Mouse (Mus musculus) stomach, postnatal 0 days (tissue): ENCODE data around the gene Zc3hc1. TPM values are rescaled to one million over a fixed set of nuclear protein-coding genes. Genes with fewer than 3 reads are reported as not detected.

Experiments used
- ATAC-seq: fragments of 200-750 bp; cut with Nextera tagmentation; 2 replicates; pipeline ENCODE4 v1.8.0; 2017; ENCODE audit not compliant: low FRiP score, low TSS enrichment
- DNase-seq: peaks from one replicate; pipeline ENCODE4 v3.0.0-alpha.2; 2016; ENCODE audit warnings: low spot score
- H3K27ac ChIP-seq: fragments of 300-500 bp; sonication (generic); replicated peaks from 2 replicates; pipeline ENCODE4 v1.5.1; 2014; ENCODE audit warnings: mild to moderate bottlenecking, control low read depth
- H3K27me3 ChIP-seq: fragments of 300-500 bp; sonication (generic); 2 replicates; pipeline ENCODE4 v1.6.1; 2014; ENCODE audit warnings: low read length; ENCODE audit not compliant: control insufficient read depth, insufficient read depth
- H3K36me3 ChIP-seq: fragments of 300-500 bp; sonication (generic); 2 replicates; pipeline ENCODE4 v1.6.1; 2014; ENCODE audit warnings: low read length, mixed read lengths; ENCODE audit not compliant: control insufficient read depth, insufficient read depth
- H3K4me1 ChIP-seq: fragments of 300-500 bp; sonication (generic); replicated peaks from 2 replicates; pipeline ENCODE4 v1.6.1; 2014; ENCODE audit warnings: antibody characterized with exemption; ENCODE audit not compliant: control insufficient read depth, insufficient read depth
- H3K4me2 ChIP-seq: fragments of 300-500 bp; sonication (generic); replicated peaks from 2 replicates; pipeline ENCODE4 v1.6.1; 2014; ENCODE audit warnings: low read depth, mild to moderate bottlenecking, control low read depth, moderate library complexity
- H3K4me3 ChIP-seq: fragments of 300-500 bp; sonication (generic); 2 replicates; pipeline ENCODE4 v1.5.1; 2014; ENCODE audit warnings: low read depth, low read length, control low read depth
- H3K9ac ChIP-seq: fragments of 300-500 bp; sonication (generic); 2 replicates; pipeline ENCODE4 v1.6.1; 2014; ENCODE audit warnings: mild to moderate bottlenecking, low read length, control low read depth, mixed read lengths
- H3K9me3 ChIP-seq: fragments of 300-500 bp; sonication (generic); 2 replicates; pipeline ENCODE4 v1.6.1; 2016; ENCODE audit warnings: low read length; ENCODE audit not compliant: control insufficient read depth
- CTCF ChIP-seq: IDR thresholded peaks from 2 replicates; pipeline ENCODE4 v1.5.1; 2016; ENCODE audit warnings: antibody characterized with exemption, low read depth, mild to moderate bottlenecking, moderate library complexity
- EP300 ChIP-seq: optimal IDR thresholded peaks from 2 replicates; pipeline ENCODE3; 2016; ENCODE audit warnings: antibody characterized with exemption
- WGBS: fragments of 180-500 bp; shearing (Covaris S2); extraction: QIAGEN DNeasy Blood & Tissue Kit; methylation state at CpG from one replicate; pipeline ENCODE4 v1.1.7; 2014; 5-methylcytosine and 5-hydroxymethylcytosine counted together
- polyA plus RNA-seq: library from polyadenylated mRNA; unstranded; fragments of >200 nt; fragmentation: Nextera tagmentation; extraction: Ambion mirVana; gene quantifications from 2 replicates; pipeline ENCODE4 v1.2.1, GENCODE M21; 2015

The Zc3hc1 gene
- polyA plus RNA-seq, 1 experiment from 2014 or later: 16.4 TPM

GRCm38 (mm10) chr6:30416801-30417200 is 26.0 kb upstream of the Zc3hc1 start:
- no peak overlapping the region for H3K9ac ChIP-seq
- no peak overlapping the region for H3K4me2 ChIP-seq
- H3K9me3 ChIP-seq: no peaks in the 10 kb centered on the region
- DNase-seq (no peak), ATAC-seq (no peak)
- WGBS: 82% methylated on average over 7 of the region's 7 CpGs
- H3K4me1 ChIP-seq: no peaks in the 10 kb centered on the region
- H3K27me3 ChIP-seq: no peaks in the 10 kb centered on the region
- H3K36me3 ChIP-seq: no peaks in the 10 kb centered on the region; the same call in 1 of the 2 replicates
- TF ChIP-seq CTCF: no peak
- no peak for TF ChIP-seq EP300
- H3K4me3 ChIP-seq: no peak overlapping the region
- no peak overlapping the region for H3K27ac ChIP-seq

DNA sequence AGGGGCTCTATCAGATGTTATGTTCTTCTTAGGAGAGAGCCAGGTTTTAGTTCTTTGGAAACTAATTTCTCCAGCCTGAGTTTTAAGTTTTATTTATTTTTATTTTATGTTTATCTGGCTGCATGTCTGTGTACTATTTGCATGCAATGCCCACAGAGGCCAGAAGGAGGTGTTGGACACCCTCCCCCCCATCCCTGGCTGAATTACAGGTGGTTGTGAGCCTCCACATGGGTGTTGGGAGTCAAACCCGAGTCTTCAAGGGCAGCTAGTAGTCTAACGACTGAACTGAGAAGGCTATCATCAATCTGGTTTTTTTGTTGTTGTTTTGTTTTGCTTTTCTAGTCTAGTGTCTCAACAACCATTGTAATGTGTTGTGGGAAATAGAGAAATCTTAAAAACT is 25.3 kb upstream of the Zc3hc1 start:
- Histone ChIP-seq H3K4me2 (no peak overlapping the region), H3K27ac (no peak overlapping the region), H3K9ac (no peak overlapping the region), H3K4me1 (no peaks in the 10 kb centered on the region), H3K9me3 (no peaks in the 10 kb centered on the region), H3K4me3 (no peak overlapping the region), H3K36me3 (no peaks in the 10 kb centered on the region), H3K27me3 (no peaks in the 10 kb centered on the region)
- ATAC-seq (no peak), DNase-seq (no peak)
- TF ChIP-seq EP300: no peak
- TF ChIP-seq CTCF: peak; percentile 32
- WGBS: 86% methylated on average over 2 of the region's 2 CpGs

- DNase-seq (no peak), ATAC-seq (no peak)
- 67% methylated on average over 4 of the region's 4 CpGs for WGBS
- H3K4me1 ChIP-seq: no peaks in the 10 kb centered on the region
- H3K27ac ChIP-seq: no peak overlapping the region
- no peak overlapping the region for H3K9ac ChIP-seq
- H3K4me2 ChIP-seq: no peak overlapping the region
- no peak overlapping the region for H3K4me3 ChIP-seq
- no peaks in the 10 kb centered on the region for H3K36me3 ChIP-seq
- no peaks in the 10 kb centered on the region for H3K27me3 ChIP-seq
- TF ChIP-seq EP300 (no peak), CTCF (no peak)
- no peaks in the 10 kb centered on the region for H3K9me3 ChIP-seq
These were observed 20.5 kb upstream of the Zc3hc1 start for GRCm38 (mm10) chr6:30411311-30411710.

DNA sequence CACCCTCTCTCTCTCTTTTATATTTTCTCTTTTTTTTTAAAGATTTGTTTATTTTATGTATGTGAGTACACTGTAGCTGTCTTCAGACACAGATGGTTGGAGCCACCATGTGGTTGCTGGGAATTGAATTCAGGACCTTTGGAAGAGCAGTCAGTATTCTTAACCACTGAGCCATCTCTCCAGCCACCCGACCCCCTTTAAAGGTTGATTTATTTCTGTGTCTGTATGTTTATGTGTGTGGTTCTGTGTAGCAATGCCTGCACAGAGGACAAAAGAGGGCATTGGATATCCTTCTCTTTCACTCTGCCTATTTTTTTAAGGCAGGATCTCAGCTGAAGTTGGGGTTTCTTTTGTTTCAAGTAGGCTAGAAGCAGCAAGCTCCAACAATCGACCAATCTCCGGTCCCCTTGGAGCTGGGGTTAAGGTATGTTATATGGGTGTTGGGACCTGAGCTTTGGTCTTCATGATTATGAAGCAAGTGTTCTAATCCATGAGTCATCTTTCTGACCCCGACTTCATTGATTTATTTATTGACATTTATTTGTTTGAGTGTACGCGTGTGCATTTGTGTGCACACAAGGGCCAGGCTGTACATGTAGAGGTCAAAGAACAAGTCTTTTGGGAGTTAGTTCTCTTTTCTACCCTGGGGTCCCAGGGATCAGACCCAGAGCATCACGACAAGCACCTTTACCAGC is 18.7 kb upstream of the Zc3hc1 start:
- no peaks in the 10 kb centered on the region for H3K4me1 ChIP-seq
- DNase-seq (no peak), ATAC-seq (peak; percentile 18; the same call in 1 of the 2 replicates)
- 64% methylated on average over 7 of the region's 7 CpGs for WGBS
- H3K27ac ChIP-seq: no peak overlapping the region
- TF ChIP-seq CTCF (no peak), EP300 (no peak)
- H3K9ac ChIP-seq: no peak overlapping the region
- H3K36me3 ChIP-seq: no peaks in the 10 kb centered on the region
- H3K27me3 ChIP-seq: no peaks in the 10 kb centered on the region
- no peaks in the 10 kb centered on the region for H3K9me3 ChIP-seq
- no peak overlapping the region for H3K4me2 ChIP-seq
- H3K4me3 ChIP-seq: no peak overlapping the region

GRCm38 (mm10) chr6:30408276-30408675 is 17.4 kb upstream of the Zc3hc1 start:
- Histone ChIP-seq H3K4me1 (no peaks in the 10 kb centered on the region), H3K27ac (no peak overlapping the region), H3K27me3 (no peaks in the 10 kb centered on the region), H3K4me2 (no peak overlapping the region), H3K36me3 (no peaks in the 10 kb centered on the region), H3K9ac (no peak overlapping the region), H3K9me3 (no peaks in the 10 kb centered on the region), H3K4me3 (no peak overlapping the region)
- no peak for ATAC-seq
- whole genome bisulfite sequencing: 82% methylated on average over 4 of the region's 4 CpGs
- no peak for DNase-seq
- no peak for TF ChIP-seq CTCF

GRCm38 (mm10) chr6:30404671-30405070 is 13.8 kb upstream of the Zc3hc1 start:
- Histone ChIP-seq H3K27ac (no peak overlapping the region), H3K4me1 (no peaks in the 10 kb centered on the region), H3K9me3 (no peaks in the 10 kb centered on the region), H3K4me3 (no peak overlapping the region), H3K4me2 (no peak overlapping the region), H3K27me3 (no peaks in the 10 kb centered on the region), H3K9ac (no peak overlapping the region), H3K36me3 (no peaks in the 10 kb centered on the region)
- no peak for TF ChIP-seq CTCF
- no peak for TF ChIP-seq EP300
- ATAC-seq (no peak), DNase-seq (no peak)
- WGBS: 79% methylated on average over 5 of the region's 5 CpGs
